In the genomic region with DNA sequence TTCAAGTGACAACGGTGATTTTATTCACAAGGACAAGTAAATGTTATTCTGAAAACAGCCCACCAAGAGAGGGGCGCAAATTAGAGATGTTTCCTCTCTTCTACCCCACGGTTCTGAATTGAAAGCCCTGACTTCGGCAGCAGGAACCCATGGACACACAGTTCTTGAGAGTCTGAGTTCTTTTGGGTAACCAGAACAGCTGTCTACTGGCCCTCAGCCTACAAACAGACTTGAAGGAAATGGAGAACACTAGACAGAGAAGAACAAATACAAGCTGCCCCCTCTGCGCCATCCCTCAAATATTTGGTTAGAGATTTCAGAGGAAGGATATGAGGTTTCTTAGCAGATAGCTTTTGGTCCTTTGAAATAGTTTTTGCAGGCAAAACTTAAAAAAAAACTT, we compare ENCODE assay signal across 12 mouse cellular contexts. TPM values are rescaled to one million over a fixed set of nuclear protein-coding genes. Genes with fewer than 3 reads are reported as not detected.
DNase-seq lines count a peak whose midpoint lies in the region; ATAC-seq and TF ChIP-seq lines count a peak whose summit lies in the region.
"Had no signal": no experiment of that assay in that cellular context is flagged by ENCODE, and none has a peak within 500 bp of the region (broad histone marks: within the 10 kb centered on the region; RNA-seq: fewer than 3 reads in every experiment).

No protein-coding gene starts in this region.

- no peaks in the 10 kb centered on the region for H3K9me3 ChIP-seq in limb, embryonic 14.5 days (ENCODE audit: control insufficient read depth, low read length)
- H3K9me3 ChIP-seq in limb, embryonic 10.5 days (replicated peaks), result no peaks in the 10 kb centered on the region
- no peaks in the 10 kb centered on the region for H3K9me3 ChIP-seq in lung, embryonic 15.5 days
- H3K9me3 ChIP-seq in liver, embryonic 11.5 days (ENCODE audit: control insufficient read depth, low read length), result no peaks in the 10 kb centered on the region

- 87% methylated on average over 5 of the region's 5 CpGs for WGBS in limb, embryonic 14.5 days
- WGBS in limb, embryonic 10.5 days, result 91% methylated on average over 5 of the region's 5 CpGs
- WGBS in lung, embryonic 15.5 days, result 49% methylated on average over 5 of the region's 5 CpGs
- WGBS in liver, embryonic 11.5 days, result 79% methylated on average over 5 of the region's 5 CpGs

- no peak overlapping the region for H3K4me2 ChIP-seq in limb, embryonic 14.5 days (replicated peaks; ENCODE audit: low read depth, low read length, severe bottlenecking)
- peak overlapping the region; percentile 25; the same call in 1 of the 2 replicates for H3K4me2 ChIP-seq in lung, embryonic 15.5 days
- H3K4me2 ChIP-seq in liver, embryonic 11.5 days, result no peak overlapping the region

- no peak overlapping the region for H3K4me3 ChIP-seq in limb, embryonic 14.5 days (replicated peaks; ENCODE audit: low read length)
- no peak overlapping the region for H3K4me3 ChIP-seq in limb, embryonic 10.5 days
- H3K4me3 ChIP-seq in lung, embryonic 15.5 days, result no peak overlapping the region
- no peak overlapping the region for H3K4me3 ChIP-seq in liver, embryonic 11.5 days (ENCODE audit: low read depth, low read length)
- H3K4me3 ChIP-seq: left cerebral cortex, adult 2 months had no signal

- H3K9ac ChIP-seq in limb, embryonic 14.5 days (ENCODE audit: low read depth, low read length, severe bottlenecking), result no peak overlapping the region
- H3K9ac ChIP-seq in lung, embryonic 15.5 days, result no peak overlapping the region
- H3K9ac ChIP-seq in liver, embryonic 11.5 days (ENCODE audit: low read depth, low read length), result no peak overlapping the region

- no peaks in the 10 kb centered on the region for H3K27me3 ChIP-seq in limb, embryonic 14.5 days (ENCODE audit: control insufficient read depth, insufficient read depth, low read length)
- no peaks in the 10 kb centered on the region for H3K27me3 ChIP-seq in limb, embryonic 10.5 days (ENCODE audit: low read depth, poor library complexity, severe bottlenecking)
- H3K27me3 ChIP-seq in lung, embryonic 15.5 days, result no peaks in the 10 kb centered on the region
- H3K27me3 ChIP-seq in liver, embryonic 11.5 days (replicated peaks; ENCODE audit: control insufficient read depth, insufficient read depth, low read length), result no peaks in the 10 kb centered on the region

- no peaks in the 10 kb centered on the region for H3K36me3 ChIP-seq in limb, embryonic 14.5 days (ENCODE audit: control insufficient read depth, insufficient read depth, low read length)
- peaks cover 4% of the 10 kb centered on the region; the same call in 1 of the 2 replicates for H3K36me3 ChIP-seq in limb, embryonic 10.5 days
- H3K36me3 ChIP-seq in lung, embryonic 15.5 days, result no peaks in the 10 kb centered on the region
- no peaks in the 10 kb centered on the region for H3K36me3 ChIP-seq in liver, embryonic 11.5 days (ENCODE audit: control insufficient read depth, insufficient read depth, low read length)

- no peak for ATAC-seq in limb, embryonic 14.5 days (ENCODE audit: low FRiP score, low read depth)
- ATAC-seq in lung, embryonic 15.5 days (ENCODE audit: borderline replicate concordance, extremely low read depth, low FRiP score, low TSS enrichment), result no peak
- no peak for ATAC-seq in liver, embryonic 11.5 days (replicated peaks; ENCODE audit: low FRiP score)
- ATAC-seq in frontal cortex, adult (ENCODE audit: low TSS enrichment), result no peak

- H3K4me1 ChIP-seq in limb, embryonic 14.5 days (ENCODE audit: control insufficient read depth, insufficient read depth, low read length), result peaks cover 43% of the 10 kb centered on the region
- H3K4me1 ChIP-seq in limb, embryonic 10.5 days, result peaks cover 41% of the 10 kb centered on the region
- H3K4me1 ChIP-seq in lung, embryonic 15.5 days, result peaks cover 82% of the 10 kb centered on the region
- peaks cover 15% of the 10 kb centered on the region for H3K4me1 ChIP-seq in liver, embryonic 11.5 days (replicated peaks; ENCODE audit: control insufficient read depth, insufficient read depth, low read length)

- 0 out of 2 replicates have a peak overlapping the region, but pooled peaks have one; percentile 38 for H3K27ac ChIP-seq in limb, embryonic 14.5 days (replicated peaks; ENCODE audit: low read depth, low read length)
- no peak overlapping the region for H3K27ac ChIP-seq in limb, embryonic 10.5 days
- H3K27ac ChIP-seq in lung, embryonic 15.5 days, result peak overlapping the region; percentile 81
- no peak overlapping the region for H3K27ac ChIP-seq in liver, embryonic 11.5 days (ENCODE audit: low read depth, low read length)
- H3K27ac ChIP-seq: left cerebral cortex, adult 2 months had no signal

- DNase-seq in limb, embryonic 14.5 days (ENCODE audit: low spot score), result no peak
- no peak for DNase-seq in limb, embryonic 10.5 days (ENCODE audit: low spot score)
- peak; percentile 39 to 42 for DNase-seq in heart, adult 9 months (ENCODE audit: low spot score in 2 of 2)
- no peak for DNase-seq in liver, embryonic 11.5 days (ENCODE audit: low spot score)
- DNase-seq in urinary bladder, adult 18-20 months (ENCODE audit: low spot score in 2 of 2), result no peak
- DNase-seq: cerebellum, adult 11 months; embryo, embryonic 11 days; kidney, postnatal 4 days; thymus, postnatal 36 days had no signal

- TF ChIP-seq POLR2A in limb, embryonic 14.5 days (IDR thresholded peaks at IDR 0.05; ENCODE audit: borderline replicate concordance, extremely low read depth, insufficient read depth, insufficient read length), result no peak

RNA-seq across cellular contexts. Expression of a gene that starts 52.7 kb away (rescaled TPM):
- 8.8 and 9.9 TPM in 2 replicates for polyA plus RNA-seq in limb, embryonic 14.5 days (2012; rRNA removed)
- 12.8 and 15.2 TPM in 2 replicates for polyA plus RNA-seq in limb, embryonic 14.5 days (2014; fragmentation: Nextera tagmentation; extraction: Ambion mirVana)
- 7.7 and 7.8 TPM in 2 replicates for polyA plus RNA-seq in limb, embryonic 10.5 days (2016; fragmentation: Nextera tagmentation; extraction: Ambion mirVana)
- 15.8 and 16.8 TPM in 2 replicates for polyA plus RNA-seq in lung, embryonic 15.5 days (2015; fragmentation: Nextera tagmentation; extraction: Ambion mirVana)
- polyA plus RNA-seq in liver, embryonic 11.5 days (2014; fragmentation: Nextera tagmentation; extraction: Ambion mirVana), result 6.7 and 7.1 TPM in 2 replicates

Comparison
In these comparisons a context has a peak if more than half of its experiments do, and no peak if none do; other contexts are left out.
1. H3K27ac ChIP-seq: peak in limb, embryonic 14.5 days (single experiment) and lung, embryonic 15.5 days (single experiment); none in limb, embryonic 10.5 days (single experiment) and liver, embryonic 11.5 days (single experiment).
2. DNase-seq: peak in heart, adult 9 months (2 of 2); none in limb, embryonic 14.5 days (single experiment), limb, embryonic 10.5 days (single experiment), liver, embryonic 11.5 days (single experiment) and urinary bladder, adult 18-20 months (0 of 2).